Mouse (Mus musculus) liver, adult 2 months (tissue): ENCODE results near the gene Gm10972.

ENCODE experiments used
- CTCF ChIP-seq: fragments of 200-500 bp; IDR thresholded peaks from 2 replicates; pipeline ENCODE4 v1.5.1; 2011; ENCODE audit warnings: low read depth, low read length, control low read depth
- POLR2A ChIP-seq: fragments of 200-500 bp; IDR thresholded peaks from 2 replicates; pipeline ENCODE4 v1.6.1; 2011; ENCODE audit warnings: low read length, control low read depth; ENCODE audit not compliant: insufficient read depth; ENCODE audit errors: extremely low read depth

- TF ChIP-seq POLR2A (no peak), CTCF (no peak)
Observed at GRCm38 (mm10) chr3:94613258-94613878, 29.5 kb upstream of the Gm10972 start.
